Mouse (Mus musculus) midbrain, embryonic 10.5 days (tissue): Measurements from ENCODE around the gene Mrpl36. TPM values are rescaled to one million over a fixed set of nuclear protein-coding genes. Genes with fewer than 3 reads are reported as not detected.
A peak's percentile ranks its signal among the peaks of the same experiment; 100 is the strongest.

Experiments
- DNase-seq: peaks from one replicate; pipeline ENCODE4 v3.0.0-alpha.2; 2017; ENCODE audit warnings: low spot score
- H3K27ac ChIP-seq: fragments of 300-500 bp; sonication (generic); replicated peaks from 2 replicates; pipeline ENCODE4 v1.5.1; 2016; ENCODE audit warnings: mild to moderate bottlenecking
- H3K27me3 ChIP-seq: fragments of 300-500 bp; sonication (generic); 2 replicates; pipeline ENCODE4 v1.6.1; 2016; ENCODE audit warnings: low read depth, mild to moderate bottlenecking; ENCODE audit not compliant: poor library complexity, severe bottlenecking
- H3K36me3 ChIP-seq: fragments of 300-500 bp; sonication (generic); 2 replicates; pipeline ENCODE4 v1.6.1; 2016; ENCODE audit warnings: mild to moderate bottlenecking, moderate library complexity
- H3K4me1 ChIP-seq: fragments of 300-500 bp; sonication (generic); 2 replicates; pipeline ENCODE4 v1.6.1; 2016
- H3K4me3 ChIP-seq: fragments of 300-500 bp; sonication (generic); 2 replicates; pipeline ENCODE4 v1.5.1; 2016; ENCODE audit warnings: mild to moderate bottlenecking, moderate library complexity
- H3K9me3 ChIP-seq: fragments of 300-500 bp; sonication (generic); replicated peaks from 2 replicates; pipeline ENCODE4 v1.6.1; 2016; ENCODE audit warnings: mild to moderate bottlenecking
- WGBS: fragments of 180-500 bp; shearing (Covaris S2); methylation state at CpG from one replicate; pipeline ENCODE4 v1.1.7; 2016; 5-methylcytosine and 5-hydroxymethylcytosine counted together
- polyA plus RNA-seq: library from polyadenylated mRNA; unstranded; fragments of >200 nt; fragmentation: Nextera tagmentation; extraction: Ambion mirVana; gene quantifications from 2 replicates; pipeline ENCODE4 v1.2.1, GENCODE M21; 2016

Gene Mrpl36
- polyA plus RNA-seq, 1 experiment from 2014 or later = 149 TPM

GRCm38 (mm10) chr13:73310183-73310929 is 18.0 kb upstream of the Mrpl36 start:
- Histone ChIP-seq H3K4me3 (no peak overlapping the region), H3K27ac (0 out of 2 replicates have a peak overlapping the region, but pooled peaks have one; percentile 19), H3K27me3 (peaks cover 47% of the 10 kb centered on the region), H3K9me3 (no peaks in the 10 kb centered on the region), H3K4me1 (peaks cover 28% of the 10 kb centered on the region), H3K36me3 (no peaks in the 10 kb centered on the region)
- DNase-seq = peak; percentile 72
- WGBS = 24% methylated on average over 8 of the region's 8 CpGs

DNA sequence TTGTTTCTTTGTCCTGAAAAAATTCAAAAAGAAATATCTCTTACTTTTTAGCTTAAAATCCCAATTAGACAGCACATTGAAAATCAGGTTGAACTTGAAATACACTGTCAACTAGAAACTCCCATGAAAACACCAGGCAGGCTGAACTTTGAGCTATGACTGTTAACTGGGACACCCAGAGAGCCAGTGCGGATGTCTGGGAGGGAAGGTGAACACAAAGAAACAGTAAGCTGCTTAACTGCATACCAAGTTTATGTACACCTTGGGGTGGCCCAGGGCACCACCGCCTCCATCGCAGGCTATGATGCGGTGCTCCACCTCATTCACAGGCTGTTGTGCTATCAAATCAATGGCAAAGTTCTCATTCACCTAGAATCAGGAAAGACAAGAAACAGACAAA is 8.3 kb upstream of the Mrpl36 start:
- DNase-seq = no peak
- Histone ChIP-seq H3K9me3 (peaks cover 15% of the 10 kb centered on the region; the same call in 1 of the 2 replicates), H3K27ac (no peak overlapping the region), H3K4me1 (0 out of 2 replicates have a peak, but pooled peaks cover 2% of the 10 kb centered on the region), H3K27me3 (no peaks in the 10 kb centered on the region), H3K4me3 (no peak overlapping the region), H3K36me3 (peaks cover 87% of the 10 kb centered on the region)
- 93% methylated on average over 4 of the region's 4 CpGs for WGBS

GRCm38 (mm10) chr13:73322626-73323025 is 5.7 kb upstream of the Mrpl36 start:
- no peak for DNase-seq
- peaks cover 10% of the 10 kb centered on the region for H3K4me1 ChIP-seq
- WGBS = 94% methylated on average over 10 of the region's 10 CpGs
- H3K27ac ChIP-seq = no peak overlapping the region; the same call in 1 of the 2 replicates
- H3K4me3 ChIP-seq = no peak overlapping the region
- peaks cover 83% of the 10 kb centered on the region for H3K36me3 ChIP-seq
- H3K27me3 ChIP-seq = no peaks in the 10 kb centered on the region
- peaks cover 6% of the 10 kb centered on the region; the same call in 1 of the 2 replicates for H3K9me3 ChIP-seq

DNA sequence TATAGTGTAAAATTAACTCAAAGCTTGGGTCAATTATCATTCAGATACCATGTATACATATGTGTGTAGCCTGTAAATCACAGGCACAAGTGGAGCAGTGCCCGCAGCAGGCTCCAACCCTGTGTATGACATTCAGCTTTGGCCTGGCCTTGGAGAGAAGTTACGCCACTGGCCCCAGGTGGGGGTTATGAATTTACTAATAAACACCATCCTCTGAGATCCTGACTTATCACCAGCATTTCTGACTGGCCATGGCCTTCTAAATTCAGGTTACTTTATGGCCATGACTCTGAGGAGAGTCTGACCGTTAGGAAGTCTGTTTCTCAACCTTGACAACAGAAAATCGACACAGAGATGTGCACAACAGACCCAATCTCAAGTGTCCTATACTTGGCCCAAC is 4.9 kb upstream of the Mrpl36 start:
- no peak overlapping the region for H3K27ac ChIP-seq
- H3K4me3 ChIP-seq = no peak overlapping the region
- 0 out of 2 replicates have a peak, but pooled peaks cover under 1% of the 10 kb centered on the region for H3K9me3 ChIP-seq
- 97% methylated on average over 4 of the region's 4 CpGs for WGBS
- peaks cover 14% of the 10 kb centered on the region for H3K4me1 ChIP-seq
- H3K27me3 ChIP-seq = no peaks in the 10 kb centered on the region
- H3K36me3 ChIP-seq = peaks cover 75% of the 10 kb centered on the region
- no peak for DNase-seq

- DNase-seq = peak; percentile 85
- Histone ChIP-seq H3K27me3 (no peaks in the 10 kb centered on the region), H3K36me3 (peaks cover 10% of the 10 kb centered on the region), H3K4me3 (peak overlapping the region; percentile 93), H3K4me1 (peaks cover 41% of the 10 kb centered on the region), H3K27ac (peak overlapping the region; percentile 94), H3K9me3 (no peaks in the 10 kb centered on the region)
- under 1% methylated on average over 42 of the region's 42 CpGs for WGBS
Observed at GRCm38 (mm10) chr13:73330844-73331501, 2.7 kb downstream of the Mrpl36 start.

DNA sequence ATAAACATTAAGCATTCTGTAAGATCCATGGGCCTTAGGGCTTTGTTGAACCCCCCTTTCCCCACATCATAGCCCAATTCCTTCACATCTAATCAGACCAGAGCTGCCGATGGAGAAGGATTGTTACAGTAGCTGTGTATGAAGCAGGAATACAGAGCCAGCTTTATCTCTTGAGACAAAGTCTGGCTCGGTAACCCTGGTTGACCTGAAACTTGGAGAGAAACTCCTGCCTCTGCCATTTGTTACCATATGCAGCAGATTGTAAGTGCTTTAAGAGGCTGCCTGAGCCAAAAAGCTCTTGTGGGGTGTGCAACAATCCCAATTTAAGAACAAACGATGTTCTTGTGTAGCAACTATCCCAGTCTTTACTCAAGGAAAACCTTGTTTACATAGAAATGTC is 3.4 kb downstream of the Mrpl36 start:
- DNase-seq = no peak
- Histone ChIP-seq H3K27me3 (no peaks in the 10 kb centered on the region), H3K4me3 (peak overlapping the region; percentile 93), H3K36me3 (0 out of 2 replicates have a peak, but pooled peaks cover 3% of the 10 kb centered on the region), H3K4me1 (peaks cover 43% of the 10 kb centered on the region), H3K9me3 (no peaks in the 10 kb centered on the region), H3K27ac (peak overlapping the region; percentile 94)
- WGBS = 86% methylated on average over 3 of the region's 3 CpGs

DNA sequence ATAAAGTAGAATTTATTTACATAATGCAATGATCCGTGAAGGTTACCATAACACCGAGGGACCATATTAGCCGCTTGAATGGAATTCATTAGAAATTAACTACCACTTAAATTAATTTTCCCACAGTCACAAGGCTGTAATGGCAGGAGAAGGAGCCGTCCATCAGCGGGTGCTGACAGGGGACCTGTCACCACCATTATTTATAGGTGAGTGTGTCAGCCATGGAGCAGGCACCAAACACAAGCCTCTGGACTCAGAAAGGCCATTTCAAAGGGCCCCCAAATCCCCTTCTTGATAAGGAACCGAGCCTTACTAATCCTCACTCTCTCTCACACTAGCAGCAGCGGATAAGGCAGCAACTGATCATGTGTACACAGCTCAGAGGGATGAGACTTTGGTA is 8.4 kb downstream of the Mrpl36 start:
- Histone ChIP-seq H3K27ac (no peak overlapping the region), H3K4me1 (peaks cover 10% of the 10 kb centered on the region), H3K36me3 (0 out of 2 replicates have a peak, but pooled peaks cover 3% of the 10 kb centered on the region), H3K27me3 (no peaks in the 10 kb centered on the region), H3K4me3 (no peak overlapping the region), H3K9me3 (no peaks in the 10 kb centered on the region)
- 77% methylated on average over 7 of the region's 7 CpGs for WGBS
- DNase-seq = no peak

DNA sequence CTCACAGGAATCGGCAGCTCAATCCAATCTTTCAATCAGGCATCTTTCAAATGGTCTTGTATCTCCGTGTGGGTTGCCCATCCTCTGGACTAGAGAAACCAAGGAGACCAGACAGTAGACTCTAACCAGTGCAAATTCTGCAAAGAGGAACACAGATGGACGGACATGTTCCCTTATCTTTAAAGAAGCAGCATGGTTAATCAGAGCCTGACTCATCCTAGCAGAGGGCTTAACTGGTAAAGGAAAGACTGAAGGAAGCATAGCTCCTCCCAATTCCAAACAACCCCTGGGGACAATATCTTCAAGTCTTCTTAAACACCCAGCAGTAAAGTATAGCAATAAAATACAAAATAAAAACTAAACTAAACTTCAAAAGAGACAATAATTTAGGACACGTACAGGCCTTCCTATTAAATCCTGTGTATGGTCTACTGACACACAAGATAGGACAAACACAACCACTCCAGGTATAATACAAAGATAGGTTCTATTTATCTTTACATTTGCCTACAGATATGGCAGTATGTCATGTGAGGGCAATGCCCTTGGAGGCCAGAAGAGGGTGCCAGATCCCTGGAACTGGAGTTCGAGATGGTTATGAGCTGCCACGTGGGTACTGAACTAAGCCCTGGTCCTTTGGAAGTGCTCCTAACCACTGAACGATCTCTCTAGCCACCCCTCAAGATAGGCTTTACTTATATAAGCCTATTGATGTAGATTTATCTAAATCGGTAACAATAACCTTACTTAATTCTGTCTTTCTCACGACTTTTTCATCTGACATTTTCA is 17.0 kb downstream of the Mrpl36 start:
- 80% methylated on average over 9 of the region's 9 CpGs for WGBS
- H3K27ac ChIP-seq = no peak overlapping the region

DNA sequence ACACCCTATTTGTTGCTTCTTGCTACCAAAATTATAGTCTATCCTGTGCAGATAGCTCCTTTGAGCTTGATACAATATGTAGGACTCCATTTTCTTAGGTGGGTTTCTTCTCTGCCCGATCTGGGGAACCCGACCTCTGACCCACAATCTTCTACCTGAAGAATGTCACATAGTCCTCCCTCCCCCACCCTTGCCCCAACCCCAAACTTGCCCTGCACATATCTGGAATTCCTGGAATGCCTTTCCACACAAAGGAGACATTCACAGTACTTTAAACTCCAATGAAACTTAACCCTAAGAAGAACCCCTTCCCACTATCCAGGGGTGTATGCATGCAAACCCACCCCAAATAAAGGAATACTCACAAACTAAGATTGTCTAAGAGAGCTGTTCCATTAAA is 17.8 kb downstream of the Mrpl36 start:
- Histone ChIP-seq H3K4me1 (peaks cover 9% of the 10 kb centered on the region), H3K4me3 (no peak overlapping the region), H3K9me3 (no peaks in the 10 kb centered on the region), H3K27me3 (no peaks in the 10 kb centered on the region), H3K36me3 (no peaks in the 10 kb centered on the region), H3K27ac (peak overlapping the region; percentile 52; the same call in 1 of the 2 replicates)
- 48% methylated on average over 2 of the region's 2 CpGs for WGBS
- DNase-seq = no peak

More for the DNA sequence above, 17.0 kb downstream of the Mrpl36 start:
- Histone ChIP-seq H3K36me3 (no peaks in the 10 kb centered on the region), H3K9me3 (no peaks in the 10 kb centered on the region), H3K4me1 (peaks cover 9% of the 10 kb centered on the region), H3K4me3 (no peak overlapping the region), H3K27me3 (no peaks in the 10 kb centered on the region)
- no peak for DNase-seq

GRCm38 (mm10) chr13:73346743-73347142 is 18.4 kb downstream of the Mrpl36 start:
- H3K27me3 ChIP-seq = no peaks in the 10 kb centered on the region
- H3K27ac ChIP-seq = peak overlapping the region; percentile 52
- H3K4me3 ChIP-seq = no peak overlapping the region
- DNase-seq = no peak
- 81% methylated on average over 4 of the region's 4 CpGs for WGBS
- H3K4me1 ChIP-seq = peaks cover 9% of the 10 kb centered on the region
- no peaks in the 10 kb centered on the region for H3K36me3 ChIP-seq
- H3K9me3 ChIP-seq = no peaks in the 10 kb centered on the region

GRCm38 (mm10) chr13:73347171-73347570 is 18.9 kb downstream of the Mrpl36 start:
- H3K4me1 ChIP-seq = peaks cover 9% of the 10 kb centered on the region
- peak overlapping the region; percentile 52; the same call in 1 of the 2 replicates for H3K27ac ChIP-seq
- H3K36me3 ChIP-seq = no peaks in the 10 kb centered on the region
- DNase-seq = no peak
- H3K27me3 ChIP-seq = no peaks in the 10 kb centered on the region
- 81% methylated on average over 3 of the region's 3 CpGs for WGBS
- H3K9me3 ChIP-seq = no peaks in the 10 kb centered on the region
- H3K4me3 ChIP-seq = no peak overlapping the region

GRCm38 (mm10) chr13:73347922-73348650 is 19.8 kb downstream of the Mrpl36 start:
- H3K4me3 ChIP-seq = no peak overlapping the region
- DNase-seq = no peak
- H3K9me3 ChIP-seq = no peaks in the 10 kb centered on the region
- no peaks in the 10 kb centered on the region for H3K27me3 ChIP-seq
- peaks cover 9% of the 10 kb centered on the region for H3K4me1 ChIP-seq
- no peaks in the 10 kb centered on the region for H3K36me3 ChIP-seq
- H3K27ac ChIP-seq = no peak overlapping the region
- 91% methylated on average over 7 of the region's 7 CpGs for WGBS
